Mouse (Mus musculus): ENCODE data around the gene Cdk19. TPM values are rescaled to one million over a fixed set of nuclear protein-coding genes. Genes with fewer than 3 reads are reported as not detected.
"Not testable (repeated sequence)": the region's sequence is repeated elsewhere in the genome, so short reads cannot be mapped to it uniquely, and the experiment has no call there.

Cdk19 gene
- polyA plus RNA-seq, 1 experiment = 30.9 TPM

DNA sequence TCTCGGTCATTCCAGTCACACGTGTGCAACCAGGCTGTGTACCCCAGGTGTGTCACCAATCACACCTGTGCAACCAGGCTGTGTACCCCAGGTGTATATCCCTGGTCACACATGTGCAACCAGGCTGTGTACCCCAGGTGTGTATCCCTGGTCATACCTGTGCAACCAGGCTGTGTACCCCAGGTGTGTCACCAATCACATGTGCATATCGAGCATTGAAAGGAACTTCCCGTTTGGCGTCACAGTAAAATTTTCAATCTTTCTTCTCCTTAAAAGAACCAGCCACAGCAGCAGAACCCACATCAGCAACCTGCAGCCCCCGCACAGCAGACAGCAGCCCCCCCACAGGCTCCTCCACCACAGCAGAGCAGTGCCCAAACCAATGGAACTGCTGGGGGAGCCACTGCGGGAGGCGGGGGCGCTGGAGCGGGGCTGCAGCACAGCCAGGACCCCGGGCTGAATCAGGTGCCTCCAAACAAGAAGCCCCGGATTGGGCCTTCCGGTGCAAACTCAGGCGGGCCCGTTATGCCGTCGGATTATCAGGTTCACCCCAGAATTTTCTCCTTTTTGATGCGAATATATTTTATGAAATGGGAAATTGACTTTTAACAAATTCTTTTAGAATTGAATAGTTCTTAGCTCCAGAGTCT lies 138.2 kb downstream of the Cdk19 start:
- DNase-seq (ENCODE audit: extremely low spot score in 1 of 2, low spot score in 1 of 2) = no peak

DNA sequence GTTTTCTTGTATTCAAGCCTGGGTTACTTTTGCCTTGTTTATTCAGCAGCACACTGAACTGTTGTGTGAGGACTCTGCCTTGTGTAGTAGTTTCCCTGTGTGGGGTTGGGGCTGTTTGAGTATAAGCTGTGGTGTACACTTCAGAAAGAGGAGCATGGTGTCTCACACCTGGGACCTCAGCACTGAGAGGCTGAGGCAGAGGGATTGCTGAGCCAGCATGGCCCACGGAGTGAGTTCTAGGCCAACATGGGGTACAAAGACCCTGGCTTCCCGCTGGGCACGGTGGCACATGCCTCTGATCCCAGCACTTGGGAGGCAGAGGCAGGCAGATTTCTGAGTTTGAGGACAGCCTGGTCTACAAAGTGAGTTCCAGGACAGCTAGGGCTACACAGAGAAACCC lies 139.3 kb downstream of the Cdk19 start:
- no peak for DNase-seq (ENCODE audit: extremely low spot score in 1 of 2, low spot score in 1 of 2)

DNA sequence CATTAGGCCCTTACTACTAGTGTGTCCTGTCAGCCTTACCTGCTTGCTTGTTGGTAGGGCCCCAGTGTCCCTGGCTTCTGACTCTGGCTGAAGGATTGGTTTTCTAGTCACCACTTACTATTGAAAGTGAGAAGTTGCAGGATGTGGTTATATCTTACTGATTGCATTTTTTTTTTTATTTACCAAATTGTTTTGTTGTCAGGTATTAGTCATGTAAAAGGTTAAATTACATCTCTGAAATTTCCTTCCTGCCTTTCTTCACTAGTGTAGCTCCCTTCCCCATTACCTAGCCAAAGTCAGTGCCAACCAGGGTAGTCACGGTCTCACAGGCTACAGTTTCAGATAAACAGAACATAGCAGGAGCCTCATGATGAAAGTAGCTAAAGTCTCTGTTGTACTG lies 139.9 kb downstream of the Cdk19 start:
- no peak for DNase-seq (ENCODE audit: extremely low spot score in 1 of 2, low spot score in 1 of 2)

DNA sequence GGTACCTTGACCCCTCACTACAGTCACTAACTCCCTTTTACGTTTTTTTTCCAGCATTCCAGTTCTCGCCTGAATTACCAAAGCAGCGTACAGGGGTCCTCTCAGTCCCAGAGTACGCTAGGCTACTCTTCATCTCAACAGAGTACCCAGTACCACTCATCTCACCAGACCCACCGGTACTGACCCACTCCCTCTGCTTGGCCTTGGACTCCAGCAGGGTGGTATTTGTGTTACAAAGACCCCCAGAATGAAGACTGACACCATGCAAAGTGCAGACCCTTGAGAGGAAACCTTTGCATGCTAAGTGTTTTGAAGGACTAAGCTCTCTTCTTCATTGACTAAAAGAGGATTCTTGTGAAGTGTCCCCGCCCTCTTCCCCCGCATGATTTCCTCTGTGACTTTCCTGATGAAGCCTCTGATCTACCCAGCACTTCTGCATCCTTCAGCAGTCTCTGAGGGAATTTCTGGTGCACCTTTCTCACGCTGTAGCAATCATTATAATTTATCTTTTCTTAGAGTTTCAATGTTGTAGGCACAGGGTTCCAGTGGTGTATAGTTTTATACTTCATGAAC lies 140.3 kb downstream of the Cdk19 start:
- no peak for DNase-seq (ENCODE audit: extremely low spot score in 1 of 2, low spot score in 1 of 2)

DNA sequence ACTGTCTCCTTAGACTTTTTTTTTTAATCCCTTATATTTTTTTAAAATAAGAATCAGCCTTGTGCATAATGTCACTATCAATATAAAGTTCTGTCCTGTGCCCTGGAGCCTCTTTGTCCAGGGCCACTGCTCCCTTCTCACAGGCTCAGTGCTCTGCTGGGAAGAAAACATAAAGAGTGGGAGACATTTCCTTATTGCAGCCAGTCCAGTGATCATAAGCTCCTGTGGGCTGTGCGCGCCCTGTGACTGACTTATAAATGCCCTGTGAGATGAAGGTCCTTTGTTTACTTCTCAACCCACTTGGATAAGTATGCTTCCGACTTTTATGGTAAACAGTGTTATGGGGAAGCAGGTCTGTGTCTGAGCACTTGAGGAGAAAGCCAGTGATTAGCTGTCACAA lies 142.2 kb downstream of the Cdk19 start:
- DNase-seq (ENCODE audit: extremely low spot score in 1 of 2, low spot score in 1 of 2) = no peak

DNA sequence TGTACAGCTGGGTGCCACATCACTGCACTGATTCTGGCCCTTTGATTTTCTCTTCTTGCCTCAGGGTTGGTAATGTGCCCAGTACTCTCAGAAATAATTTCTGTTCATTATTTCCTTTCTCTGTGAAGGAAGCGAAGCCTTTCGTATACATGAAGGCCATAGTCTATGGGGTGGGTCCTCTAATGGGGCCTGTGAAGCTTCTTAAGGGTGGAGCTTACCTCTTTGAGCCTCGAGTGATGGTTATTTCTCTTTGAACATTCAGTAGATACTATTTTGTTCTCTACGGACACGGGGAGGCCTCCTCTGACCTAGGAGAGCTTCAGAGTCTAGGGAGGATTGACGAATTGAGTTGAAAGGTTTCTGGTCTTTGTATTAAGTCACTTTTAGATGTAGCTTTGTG lies 142.9 kb downstream of the Cdk19 start:
- DNase-seq (ENCODE audit: extremely low spot score in 1 of 2, low spot score in 1 of 2) = no peak

DNA sequence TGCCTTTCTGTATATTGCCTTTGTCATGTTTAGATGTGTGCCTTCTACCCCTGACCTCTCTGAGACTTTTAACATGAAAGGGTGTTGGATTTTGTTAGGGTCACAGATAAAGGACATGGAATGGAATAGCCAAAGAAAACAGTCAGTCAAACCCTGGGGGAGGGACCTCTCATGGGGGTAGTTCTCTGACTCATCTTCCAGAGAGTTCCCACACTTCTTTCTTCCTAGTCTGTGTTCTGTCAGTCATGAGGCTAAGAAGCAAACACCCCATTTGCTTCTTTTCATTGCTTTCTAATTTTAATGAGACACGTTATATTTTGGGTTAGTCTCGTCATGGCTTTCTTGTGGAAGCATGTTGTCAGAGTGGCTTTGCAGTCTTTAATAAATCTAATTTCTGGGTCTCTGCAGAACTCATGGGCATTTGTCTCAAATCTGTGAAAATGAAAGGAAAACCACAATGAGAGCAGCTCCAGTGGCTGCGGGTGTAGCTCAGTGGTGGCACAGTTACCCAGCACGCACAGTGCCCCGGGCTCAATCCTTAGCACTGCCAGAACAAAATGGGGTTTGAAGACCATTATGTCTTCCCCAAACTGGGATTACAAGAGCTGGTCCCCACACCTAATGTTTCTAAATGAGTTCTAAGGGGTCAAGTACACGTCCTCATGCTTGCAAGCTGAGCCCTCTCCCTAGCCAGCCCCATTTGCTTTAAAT lies 149.9 kb downstream of the Cdk19 start:
- no peak for DNase-seq (ENCODE audit: extremely low spot score in 1 of 2, low spot score in 1 of 2)

DNA sequence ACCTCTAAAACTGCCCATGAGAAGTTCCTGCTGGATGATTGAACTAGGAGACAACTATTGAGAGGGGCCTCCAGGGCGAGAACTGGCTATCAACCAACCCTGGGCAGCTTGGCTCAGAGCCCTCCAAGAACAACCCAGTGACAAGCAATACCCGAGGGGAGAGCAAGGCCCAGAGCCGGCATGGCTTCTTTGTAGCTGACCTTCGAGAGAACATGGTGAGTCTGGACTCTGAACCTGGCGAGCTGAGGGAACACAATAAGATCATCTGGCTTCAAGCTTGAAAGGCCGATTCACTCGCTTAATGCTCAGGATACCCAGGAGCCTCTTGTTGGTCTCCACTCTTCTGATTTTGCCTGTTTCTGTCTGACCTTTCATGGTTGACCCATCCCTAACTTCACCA lies 151.8 kb downstream of the Cdk19 start:
- no peak for DNase-seq (ENCODE audit: extremely low spot score in 1 of 2, low spot score in 1 of 2)

DNA sequence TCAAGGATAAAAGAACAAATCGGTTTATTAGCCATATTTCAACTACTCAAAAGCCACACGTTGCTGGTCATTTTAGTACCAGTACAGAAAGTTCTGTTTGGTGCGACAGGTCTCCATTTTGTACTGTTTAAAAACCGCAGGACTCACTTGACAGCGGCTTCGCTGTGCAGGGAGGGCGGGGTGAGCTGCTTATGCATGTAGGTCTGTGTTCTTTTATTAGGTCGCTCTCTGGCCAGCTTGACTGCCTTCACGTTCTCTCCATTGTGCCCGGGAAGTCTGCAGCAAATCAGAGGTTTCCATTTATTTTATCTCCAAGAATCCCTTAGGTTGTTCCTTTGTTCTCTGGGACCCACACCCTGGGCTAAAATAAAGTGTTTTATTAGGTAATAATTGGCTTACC lies 152.4 kb downstream of the Cdk19 start:
- no peak for DNase-seq (ENCODE audit: extremely low spot score in 1 of 2, low spot score in 1 of 2)

DNA sequence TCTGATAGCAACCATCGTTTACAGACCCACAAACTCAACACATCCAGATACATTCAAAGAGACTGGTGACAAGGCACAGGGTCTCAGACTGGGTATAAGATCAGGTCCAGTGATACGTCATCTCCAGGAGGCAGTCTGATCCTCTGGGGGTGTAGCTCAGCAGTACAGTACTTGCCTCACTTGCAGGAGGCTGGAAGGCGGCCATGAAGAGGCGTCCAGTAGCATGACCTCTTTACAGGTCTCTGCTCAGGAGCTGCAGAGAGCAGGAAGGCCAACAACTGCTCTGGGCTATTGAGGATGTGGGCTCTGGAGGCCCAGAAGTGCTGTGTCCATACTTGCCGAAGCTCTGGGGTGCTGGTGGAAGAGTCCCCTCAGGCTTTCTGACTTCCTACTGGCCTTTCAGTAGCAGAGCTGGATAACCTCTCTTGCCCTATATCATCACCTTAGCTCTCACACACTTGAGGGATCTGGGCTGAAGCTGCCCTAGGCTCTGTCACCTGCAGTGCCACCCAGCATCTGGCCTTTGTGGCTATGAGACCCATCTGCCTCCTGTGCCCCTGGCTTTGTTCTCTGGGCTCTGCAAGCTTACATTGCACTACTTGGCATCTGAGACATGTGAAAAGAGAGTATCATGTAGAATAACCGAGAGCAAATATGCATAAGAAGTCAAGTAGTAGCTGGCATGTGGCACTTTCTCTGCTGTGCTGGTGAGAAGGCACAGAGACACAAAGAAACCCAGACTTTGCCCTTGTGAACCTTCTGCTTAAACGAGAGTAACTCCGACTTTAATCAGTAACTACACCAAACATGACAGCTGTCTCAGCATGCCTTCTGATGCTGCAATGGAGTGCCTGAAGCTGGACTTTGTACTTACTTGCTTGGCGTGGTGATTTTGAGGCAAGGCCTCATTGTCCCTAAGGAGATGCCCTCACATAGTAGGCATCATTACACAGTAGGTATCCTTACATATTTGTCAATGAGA lies 155.1 kb downstream of the Cdk19 start:
- no peak for DNase-seq (ENCODE audit: extremely low spot score in 1 of 2, low spot score in 1 of 2)

DNA sequence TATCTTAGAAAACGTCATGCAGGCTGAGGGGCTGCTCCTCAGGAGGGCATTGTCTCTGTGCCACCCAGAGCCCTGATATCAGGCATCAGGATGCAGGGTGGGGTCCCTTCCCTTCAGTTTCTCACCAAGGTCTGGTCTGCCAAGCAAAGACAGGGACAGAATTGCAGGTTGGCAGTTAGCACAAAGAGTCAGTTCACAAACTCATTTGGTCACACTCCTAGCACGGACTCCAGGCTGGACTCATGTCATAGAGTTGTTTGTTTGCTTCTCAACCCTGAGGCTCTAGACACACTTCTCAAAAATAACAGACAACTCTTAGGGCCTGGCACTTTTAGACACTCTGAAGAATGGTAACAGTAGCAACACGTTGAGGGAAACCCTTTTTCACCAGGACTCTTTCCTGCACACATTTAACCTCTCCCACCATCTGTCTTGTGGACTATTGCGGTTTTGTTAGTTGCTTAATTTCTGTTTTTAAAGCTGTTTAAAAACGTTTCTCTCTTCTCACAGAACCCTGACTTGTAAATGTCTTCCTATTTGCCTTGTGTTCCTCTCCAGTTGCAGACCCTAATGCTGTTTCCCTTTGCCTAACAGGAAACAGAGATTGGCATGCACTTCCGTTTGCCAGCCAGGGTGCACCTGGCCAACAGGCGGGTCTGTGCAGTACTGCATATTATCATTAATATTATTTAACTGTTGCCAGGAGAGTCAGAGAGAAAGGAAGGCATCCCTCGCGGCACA lies 158.1 kb downstream of the Cdk19 start:
- DNase-seq (ENCODE audit: extremely low spot score in 1 of 2, low spot score in 1 of 2) = no peak

DNA sequence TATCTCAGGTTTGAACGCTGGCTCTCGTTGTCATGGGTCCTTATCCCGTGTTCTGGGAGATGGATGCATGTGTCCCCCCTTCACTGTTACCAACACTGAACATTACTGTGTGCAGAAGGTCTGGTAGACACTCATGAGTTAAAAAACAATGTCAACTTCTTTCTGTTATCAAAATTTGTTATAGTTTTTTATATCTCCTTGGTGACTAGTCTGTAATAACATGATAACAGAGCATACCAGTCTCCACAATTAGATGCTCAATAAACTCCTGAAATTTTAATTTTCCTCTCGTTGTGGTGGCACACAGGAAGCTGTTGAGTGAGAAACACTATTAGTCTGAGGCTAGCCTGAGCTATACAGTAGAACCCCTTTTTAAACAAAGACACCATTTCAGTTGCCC lies 159.1 kb downstream of the Cdk19 start:
- DNase-seq (ENCODE audit: extremely low spot score in 1 of 2, low spot score in 1 of 2) = no peak

DNA sequence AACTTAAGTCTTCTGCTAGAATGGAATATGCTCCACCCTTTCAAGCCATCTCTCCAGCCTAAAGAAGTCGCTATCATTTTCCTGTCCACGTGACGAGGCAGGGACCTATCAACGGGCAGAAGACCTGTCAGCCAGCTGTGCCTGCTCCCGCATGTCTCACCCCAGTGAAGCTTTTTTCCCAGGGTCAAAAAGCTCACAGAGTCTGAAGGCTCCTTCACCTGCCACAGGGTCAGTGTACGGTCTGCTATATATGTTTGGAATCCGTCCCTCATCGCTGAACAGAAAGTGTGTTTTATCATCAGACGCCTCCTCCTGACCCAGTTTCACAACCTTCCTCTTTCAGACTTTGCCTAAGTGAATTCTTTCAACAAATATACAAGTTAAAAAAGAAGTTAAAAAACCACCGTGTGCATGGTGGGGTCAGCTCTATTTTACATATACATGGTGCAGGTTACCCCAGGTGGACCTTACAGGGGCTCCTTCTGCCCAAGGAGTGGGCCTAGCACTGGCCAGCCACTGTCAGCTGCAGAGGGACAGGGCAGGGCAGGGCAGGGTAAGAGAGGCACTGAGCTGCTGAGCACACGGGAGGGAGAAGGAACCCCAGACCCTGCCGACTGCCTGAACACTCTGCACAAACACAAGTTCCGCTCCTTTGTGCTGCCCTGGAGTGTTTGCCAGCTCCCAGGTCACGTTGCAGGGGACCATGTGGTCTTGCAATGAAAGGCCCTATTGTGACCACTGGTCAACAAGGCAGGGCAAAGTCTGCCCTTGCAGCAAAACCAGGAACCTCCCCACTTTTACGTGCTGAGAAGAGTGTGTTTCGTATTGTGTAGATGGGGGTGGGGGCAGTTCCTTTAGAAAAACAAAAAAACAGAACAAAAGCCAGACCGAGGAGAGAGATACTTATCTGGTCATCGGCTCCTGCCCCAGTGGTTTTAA lies 160.2 kb downstream of the Cdk19 start:
- peak; percentile 82 to 84 for DNase-seq (ENCODE audit: extremely low spot score in 1 of 2, low spot score in 1 of 2)

DNA sequence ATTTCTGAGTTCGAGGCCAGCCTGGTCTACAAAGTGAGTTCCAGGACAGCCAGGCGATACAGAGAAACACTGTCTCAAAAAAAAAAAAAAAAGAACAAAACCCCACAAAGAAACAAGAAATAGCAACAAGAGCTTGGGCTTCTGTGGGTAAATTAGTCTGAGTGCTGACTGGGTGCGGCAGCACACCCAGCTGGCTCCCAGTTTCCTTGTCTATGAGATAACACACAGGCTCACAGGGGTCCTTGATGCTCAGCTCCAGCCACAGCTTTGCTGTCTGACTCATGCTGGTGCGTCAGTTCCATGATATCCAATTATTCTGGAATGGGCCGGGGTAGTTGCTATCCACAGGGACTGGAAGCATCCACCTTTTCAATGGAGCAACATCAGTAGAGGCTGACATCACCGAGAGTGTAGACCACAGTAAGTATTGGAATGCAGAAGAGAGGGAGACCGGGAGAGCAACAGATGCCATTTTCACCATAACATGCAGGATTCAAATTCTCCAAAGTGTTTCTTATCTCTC lies 161.4 kb downstream of the Cdk19 start:
- DNase-seq (ENCODE audit: extremely low spot score in 1 of 2, low spot score in 1 of 2) = no peak

DNA sequence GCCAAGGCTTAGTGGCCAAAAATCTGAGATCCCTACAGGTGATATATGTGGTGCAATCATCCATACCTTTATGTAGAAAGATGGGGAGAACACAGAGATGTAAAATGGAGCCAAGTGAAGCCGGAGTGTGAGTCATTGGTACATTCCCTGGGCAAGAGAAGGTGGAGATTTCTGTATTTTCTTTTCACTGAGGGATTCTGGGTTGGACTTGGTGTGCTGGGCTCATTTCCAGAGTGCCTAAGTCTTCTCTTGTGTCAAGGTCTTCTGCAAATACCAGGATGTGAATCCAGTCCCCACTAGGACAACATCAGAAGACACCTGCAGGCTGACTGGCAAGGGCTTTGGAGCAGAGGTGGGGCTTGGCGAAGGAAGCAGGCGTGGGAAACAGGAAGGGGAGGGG lies 163.4 kb downstream of the Cdk19 start:
- DNase-seq (ENCODE audit: extremely low spot score in 1 of 2, low spot score in 1 of 2) = no peak

DNA sequence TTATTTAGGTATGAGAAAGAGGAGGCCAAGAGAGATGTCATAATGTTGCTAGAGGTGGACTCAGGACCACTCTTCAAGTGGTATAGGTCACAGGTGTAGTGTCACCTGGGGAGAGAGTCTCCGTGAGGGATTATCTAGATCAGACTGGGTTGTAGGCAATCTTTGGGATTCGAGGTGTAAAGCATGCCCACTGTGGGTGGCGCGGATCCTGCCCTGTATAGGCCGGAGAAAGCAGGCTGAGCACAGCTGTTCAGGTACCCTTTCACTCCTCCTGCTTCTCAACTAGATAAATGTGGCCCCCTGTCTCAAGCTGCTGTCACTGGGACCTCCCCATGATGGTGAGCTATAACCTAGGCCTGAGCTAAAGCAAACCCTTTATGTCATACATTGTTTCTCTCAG lies 171.0 kb downstream of the Cdk19 start:
- no peak for DNase-seq (ENCODE audit: extremely low spot score in 1 of 2, low spot score in 1 of 2)

DNA sequence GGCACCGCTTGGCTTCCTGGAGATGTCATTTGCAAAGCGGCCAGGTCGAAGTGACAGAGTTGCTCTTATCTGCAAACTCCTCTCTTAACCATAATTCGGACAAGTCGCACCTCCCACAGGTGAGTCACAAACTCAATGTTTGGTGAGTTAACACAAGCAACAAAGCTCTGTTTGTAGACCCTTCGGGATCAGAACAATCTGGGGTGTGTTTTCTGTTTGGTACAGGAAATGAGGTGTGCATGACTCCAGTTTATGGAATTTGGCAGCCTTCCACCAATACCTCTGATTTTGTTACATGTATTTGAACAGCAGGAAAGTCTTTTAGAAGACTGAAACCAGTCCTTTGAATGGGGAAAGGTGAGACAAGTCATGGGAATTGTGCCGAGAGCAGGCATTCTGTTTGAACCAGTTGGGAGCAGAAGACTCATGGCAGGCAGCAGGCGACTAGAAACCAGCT lies 171.9 kb downstream of the Cdk19 start:
- no peak for DNase-seq (ENCODE audit: extremely low spot score in 1 of 2, low spot score in 1 of 2)

DNA sequence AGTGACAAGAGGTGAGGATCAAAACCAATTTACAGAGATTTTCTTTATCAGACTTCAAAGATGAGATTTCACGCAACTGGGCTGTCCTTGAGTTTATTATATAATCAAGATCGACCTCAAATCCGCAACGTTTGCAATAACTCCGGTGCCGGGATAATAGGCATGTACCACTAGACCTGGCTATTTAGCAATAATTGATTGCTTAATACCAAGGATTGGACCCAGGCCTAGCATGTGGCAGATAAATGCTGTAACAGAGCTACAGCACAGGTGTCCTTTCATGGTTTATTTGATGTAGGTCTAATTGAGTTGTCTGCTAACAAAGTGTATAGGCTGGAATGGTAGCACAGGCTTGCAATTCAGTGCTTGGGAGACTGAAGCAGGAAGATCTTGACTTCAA lies 172.8 kb downstream of the Cdk19 start:
- DNase-seq (ENCODE audit: extremely low spot score in 1 of 2, low spot score in 1 of 2) = no peak

DNA sequence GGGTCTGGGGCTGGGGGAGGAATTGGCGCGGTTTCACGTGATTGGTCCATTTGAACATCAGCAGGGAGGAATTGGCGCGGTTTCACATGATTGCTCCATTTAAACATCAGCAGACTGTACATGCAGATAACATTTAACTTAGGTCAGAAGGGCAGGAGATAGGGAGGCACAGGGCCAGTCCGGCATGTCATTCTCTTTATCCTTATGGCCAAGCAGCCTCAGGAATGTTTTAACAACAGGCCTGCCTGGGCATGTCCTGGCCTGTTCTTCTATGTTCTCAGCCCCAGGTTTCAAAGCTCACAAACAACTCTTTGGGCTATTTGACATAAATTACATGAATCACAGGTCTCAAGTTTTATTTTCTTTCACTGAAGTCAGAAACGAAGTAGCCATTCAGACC lies 173.6 kb downstream of the Cdk19 start:
- not testable (repeated sequence) for DNase-seq (ENCODE audit: extremely low spot score in 1 of 2, low spot score in 1 of 2)

Data from frontal cortex, adult 2 months (tissue).